Mouse (Mus musculus): ENCODE results near the gene Zfp773.

Zfp773 gene

DNA sequence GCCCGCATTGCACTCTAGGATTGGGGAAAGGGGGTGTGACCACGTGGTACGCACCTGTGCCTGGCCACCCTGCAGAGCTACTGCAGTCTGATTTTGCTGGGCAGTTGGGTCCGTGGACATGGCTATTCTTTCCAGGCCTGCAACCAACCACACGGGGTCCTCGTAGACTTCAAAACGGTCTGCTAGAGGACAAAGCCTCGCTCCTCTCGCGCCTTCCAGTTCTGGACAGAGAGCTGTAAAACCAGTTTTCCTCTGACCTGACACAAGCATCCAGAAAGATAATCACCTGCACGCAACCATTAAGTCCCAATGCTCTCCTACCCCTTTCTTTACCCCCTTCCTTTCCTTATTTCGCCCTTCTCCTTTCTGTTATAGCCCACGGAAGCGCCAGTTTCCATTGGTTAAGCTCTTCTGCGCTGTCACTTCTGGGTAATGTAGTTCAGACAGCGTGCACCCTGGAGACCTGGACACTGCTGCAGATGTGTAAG is at the start of gene Zfp773:
TSS of gene Zfp773 (minus strand) at position 377 of the 488 bp plus-strand sequence.
- DNase-seq (ENCODE audit: low read depth, low spot score): peak; percentile 77

DNA sequence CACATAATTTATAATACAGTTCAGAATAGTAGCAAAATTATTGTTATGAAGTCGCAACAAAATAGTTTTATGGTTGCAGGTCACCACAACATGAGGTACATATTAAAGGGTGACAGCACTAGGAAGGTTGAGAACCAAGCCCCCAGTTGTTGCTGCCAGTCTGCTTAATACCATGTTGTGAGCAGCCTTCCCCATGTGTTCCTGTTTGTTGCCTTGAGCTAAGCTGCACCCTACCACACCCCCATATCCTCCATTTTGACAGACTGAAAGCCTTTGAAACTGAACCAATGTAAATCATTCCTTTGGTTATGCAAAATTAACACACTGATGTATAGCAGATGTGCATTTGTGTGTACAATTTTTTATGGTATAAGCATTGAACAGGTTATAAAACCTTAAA is 49.3 kb upstream of the Zfp773 start:
- DNase-seq (ENCODE audit: low read depth, low spot score): no peak

DNA sequence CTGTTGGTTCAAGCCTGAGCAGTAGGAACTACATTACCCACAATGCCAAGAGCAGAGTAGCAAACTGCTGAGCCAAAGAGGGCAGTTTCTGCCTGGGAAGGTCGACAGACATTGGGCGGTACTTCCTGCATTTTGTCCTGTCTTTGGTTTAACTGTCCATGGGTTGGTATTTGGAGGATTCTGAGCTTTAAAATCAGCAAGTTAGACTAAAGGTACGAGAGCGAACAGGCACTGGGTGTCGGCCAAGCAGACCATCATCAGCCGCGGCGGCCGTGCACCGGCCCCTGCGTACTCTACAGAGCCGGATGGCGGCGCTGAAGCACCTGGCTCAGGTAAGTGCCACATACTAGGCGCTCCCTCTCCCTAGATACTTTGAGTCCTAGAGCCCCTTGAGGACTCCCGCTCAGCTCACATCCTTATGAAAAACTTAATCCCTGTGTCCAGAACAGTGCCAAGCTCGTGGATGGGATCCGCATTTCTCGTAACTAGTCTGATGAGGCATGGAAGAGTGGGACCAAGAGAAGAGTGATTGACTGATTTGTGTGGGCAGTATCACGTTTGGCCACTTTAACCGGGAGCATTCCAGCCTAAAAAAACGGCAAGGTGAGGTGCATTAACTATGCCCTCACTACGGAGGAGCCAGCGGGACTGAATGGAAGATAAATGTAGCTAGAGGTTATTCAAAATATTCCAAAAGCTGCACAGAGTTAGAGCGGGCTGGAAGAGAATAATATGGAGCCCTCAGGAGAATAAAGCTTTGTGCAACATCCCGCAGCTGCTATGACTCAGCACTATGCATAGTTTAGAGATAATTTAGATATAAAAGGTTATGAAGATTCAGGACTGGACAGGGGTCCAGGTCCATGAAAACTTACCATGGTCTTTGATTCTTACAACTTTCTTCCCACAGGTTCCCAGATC is 34.9 kb upstream of the Zfp773 start, which contains the start of gene Zfp418:
TSS of gene Zfp418 (plus strand) at position 104 of the 921 bp plus-strand sequence.
- peak; percentile 84 for DNase-seq (ENCODE audit: low read depth, low spot score)

DNA sequence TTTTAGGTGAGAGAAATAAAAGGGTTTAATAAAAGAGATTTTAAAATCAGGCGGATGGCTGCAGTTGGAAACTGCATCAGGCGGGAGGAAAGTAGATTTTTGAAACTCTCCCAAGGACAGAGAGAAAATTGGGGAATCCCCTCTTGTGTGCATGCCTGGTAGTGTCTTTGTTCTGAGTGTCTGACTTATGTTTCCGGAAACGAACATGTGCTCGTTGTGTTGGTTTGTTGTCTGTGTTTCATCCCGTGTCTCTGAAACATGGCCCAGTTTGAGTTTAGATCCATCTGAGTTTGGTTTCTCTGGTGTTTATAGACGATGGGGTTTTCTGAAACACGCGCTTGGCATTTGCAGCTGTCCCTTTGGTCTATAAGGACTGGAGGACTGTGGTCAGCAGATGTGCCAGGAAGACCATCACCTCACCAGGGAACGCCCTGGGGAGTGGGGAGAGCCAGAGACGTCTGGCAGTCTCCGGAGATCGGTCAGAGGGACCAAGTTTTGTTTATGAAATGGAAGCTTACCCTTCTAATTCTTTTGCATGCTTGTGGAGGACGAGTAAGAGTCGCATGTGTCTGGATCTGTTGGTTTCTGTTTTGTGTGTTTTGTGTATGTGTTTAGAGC is 9.5 kb upstream of the Zfp773 start:
- no peak for DNase-seq (ENCODE audit: low read depth, low spot score)

DNA sequence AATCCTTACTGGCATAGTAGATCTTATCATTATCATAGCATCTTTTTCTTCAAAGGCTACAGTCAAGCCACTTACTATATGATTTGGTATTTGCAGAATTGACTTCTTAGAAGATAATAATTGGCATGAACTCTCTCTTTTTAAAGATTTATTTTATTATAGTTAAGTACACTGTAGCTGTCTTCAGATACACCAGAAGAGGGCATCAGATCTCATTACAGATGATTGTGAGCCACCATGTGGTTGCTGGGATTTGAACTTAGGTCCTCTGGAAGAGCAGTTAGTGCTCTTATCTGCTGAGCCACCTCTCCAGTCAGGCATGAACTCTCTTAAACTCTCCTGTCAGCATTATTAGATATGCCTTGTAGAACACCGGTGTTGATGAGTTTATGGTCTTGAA is 7.7 kb upstream of the Zfp773 start:
- no peak for DNase-seq (ENCODE audit: low read depth, low spot score)

DNA sequence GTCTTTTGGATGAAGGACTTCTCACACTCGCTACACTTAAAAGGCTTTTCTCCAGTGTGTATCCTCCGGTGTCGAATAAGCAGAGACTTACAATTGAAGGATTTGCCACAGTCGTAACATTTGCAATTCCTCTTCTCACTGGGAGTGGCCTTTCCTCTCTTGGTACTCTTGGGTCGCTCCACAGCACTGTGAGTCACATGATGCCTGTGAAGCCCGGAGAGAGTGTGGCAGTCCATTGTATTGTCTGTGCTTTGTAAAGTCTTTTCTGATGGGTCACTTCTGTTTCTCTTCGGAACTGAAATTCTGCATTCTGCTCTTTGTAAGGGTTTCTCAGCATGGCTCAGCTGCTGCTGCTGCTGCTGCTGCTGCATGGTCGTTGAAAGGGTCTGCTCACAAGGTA is 3.8 kb downstream of the Zfp773 start:
- DNase-seq (ENCODE audit: low read depth, low spot score): peak; percentile 83

DNA sequence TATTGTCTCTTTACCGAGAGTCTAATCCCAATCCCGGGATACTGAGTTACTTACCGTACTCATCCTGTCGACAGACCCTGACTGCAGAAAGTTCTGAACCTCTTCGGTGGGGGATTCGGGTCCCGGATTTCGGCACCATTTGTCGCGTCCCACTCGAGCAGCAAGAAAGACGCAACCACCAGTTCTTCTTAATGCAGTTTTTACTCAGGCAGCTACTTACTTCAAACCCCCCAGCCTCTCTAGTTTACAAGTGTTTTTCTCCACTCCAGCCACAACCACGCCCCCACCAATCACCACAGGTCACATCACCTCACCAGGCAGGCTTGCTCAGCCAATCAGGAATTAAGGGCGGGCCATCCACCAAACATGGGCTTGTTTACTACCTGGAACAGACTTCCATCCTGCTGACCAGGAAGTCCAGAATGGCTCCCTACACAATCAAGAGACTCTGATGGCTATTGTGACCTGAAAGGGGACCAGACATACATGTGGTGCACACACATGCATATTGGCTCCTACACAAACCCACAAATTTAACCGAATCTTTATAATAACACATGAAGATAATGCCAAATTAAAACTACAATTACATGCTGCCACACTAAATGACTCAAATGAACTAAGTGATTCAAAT is 5.9 kb downstream of the Zfp773 start:
- DNase-seq (ENCODE audit: low read depth, low spot score): peak; percentile 66

DNA sequence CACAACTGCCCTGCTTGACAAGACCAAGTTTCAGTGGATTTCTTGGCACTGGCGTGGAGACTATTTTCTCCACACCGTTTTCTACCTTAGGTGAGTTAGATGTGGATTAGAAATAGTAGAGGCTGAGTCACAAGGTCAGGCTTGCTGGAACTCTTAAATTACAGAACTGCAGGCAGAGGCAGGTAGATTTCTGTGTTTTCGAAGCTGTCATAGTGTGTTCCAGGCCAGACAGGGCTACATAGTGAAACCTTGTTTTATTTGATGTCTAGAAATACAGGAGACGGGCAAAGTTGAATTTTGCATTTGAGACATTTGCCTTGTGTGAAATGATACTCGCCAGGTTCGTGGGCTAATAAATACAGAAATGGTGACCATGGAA is 15.0 kb downstream of the Zfp773 start:
- no peak for DNase-seq (ENCODE audit: low read depth, low spot score)

DNA sequence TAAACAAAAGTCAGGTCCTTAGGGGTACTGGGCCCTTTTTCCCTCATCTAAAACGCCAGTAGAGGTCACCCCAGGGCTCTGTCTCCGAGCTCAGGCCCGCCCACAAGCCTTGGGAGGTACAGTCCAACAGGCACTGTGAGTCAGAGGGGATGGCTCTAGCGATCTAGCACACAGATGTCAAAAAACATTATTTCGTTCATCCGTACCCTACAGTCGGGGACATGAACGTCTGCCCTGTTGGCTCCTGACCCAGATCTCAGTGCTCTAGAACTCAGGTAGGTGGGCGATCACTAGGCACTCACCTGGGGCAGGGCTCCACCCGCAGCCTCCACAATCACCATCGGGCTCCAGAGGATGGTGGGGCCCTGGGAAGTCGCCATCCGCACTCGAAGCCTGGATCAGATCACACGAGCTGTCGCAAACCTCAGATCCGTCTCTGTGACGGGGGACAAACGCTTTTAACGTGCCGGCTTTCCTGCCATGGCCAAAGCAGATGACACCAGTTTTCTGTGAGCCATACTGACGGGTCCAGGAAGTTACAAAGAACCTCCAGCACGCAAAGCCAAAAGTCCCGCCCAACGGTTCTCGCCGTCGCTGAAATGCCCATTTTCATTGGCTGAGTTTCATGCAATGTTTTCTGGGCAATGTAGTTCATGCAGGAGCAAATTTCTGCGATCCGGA is 15.5 kb downstream of the Zfp773 start, which contains the start of gene Zfp954:
TSS of gene Zfp954 (minus strand) at position 568 of the 681 bp plus-strand sequence.
- peak; percentile 93 for DNase-seq (ENCODE audit: low read depth, low spot score)

DNA sequence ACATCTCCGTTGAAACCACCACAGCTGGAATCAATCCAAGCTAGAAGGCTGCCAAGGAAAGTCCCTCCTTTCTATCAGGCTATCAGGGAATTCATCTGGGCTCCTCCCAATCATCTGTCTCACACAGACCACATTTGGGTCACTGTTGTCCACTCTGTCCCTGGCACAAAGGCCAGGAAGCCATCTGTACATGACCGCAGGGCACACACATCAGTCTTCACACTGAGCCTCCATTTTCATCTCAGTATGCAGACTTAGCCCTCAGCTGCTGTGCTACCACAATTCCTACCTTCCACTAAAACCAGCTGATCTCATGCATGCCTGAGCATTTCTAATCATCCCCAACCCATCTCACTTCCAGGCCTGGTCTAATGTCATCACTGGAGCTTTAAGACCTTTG is 18.1 kb downstream of the Zfp773 start:
- no peak for DNase-seq (ENCODE audit: low read depth, low spot score)

DNA sequence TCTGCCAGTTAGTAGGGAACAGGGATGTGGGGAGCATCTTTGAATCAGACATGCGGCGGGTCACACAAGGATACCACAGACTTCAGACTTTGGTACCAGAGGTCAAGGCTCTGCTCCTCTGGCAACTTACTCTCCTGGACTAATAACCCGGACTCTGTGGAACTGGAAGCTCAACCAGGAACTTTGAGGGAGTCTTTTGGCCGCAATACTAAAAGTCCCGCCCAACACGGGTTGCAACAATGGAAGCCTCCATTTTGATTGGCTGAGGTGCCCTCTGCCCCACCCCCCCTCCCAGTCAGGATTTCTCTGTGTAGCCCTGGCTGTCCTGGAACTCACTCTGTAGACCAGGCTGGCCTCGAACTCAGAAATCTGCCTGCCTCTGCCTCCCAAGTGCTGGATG is 28.1 kb downstream of the Zfp773 start:
- DNase-seq (ENCODE audit: low read depth, low spot score): peak; percentile 79
